Mouse (Mus musculus) cerebellum, adult 18-20 months (tissue): ENCODE measurements at regions not wholly inside any gene's neighbourhood (a gene's known extent, or its start where the extent isn't known, plus 50 kb on each side); places are given as distances from the start of the nearest gene placed in this dataset.

ENCODE experiments used
- DNase-seq, 2 experiments: peaks; one replicate each; pipeline ENCODE4 v3.0.0; 2021

- DNase-seq: no peak
Measured at GRCm38 (mm10) chr2:61347451-61347850, 230.9 kb upstream of the Tank start.

GRCm38 (mm10) chr2:61346012-61346760 lies 232.2 kb upstream of the Tank start:
- no peak for DNase-seq

GRCm38 (mm10) chr2:61345311-61345710 lies 233.1 kb upstream of the Tank start:
- DNase-seq: no peak

DNA sequence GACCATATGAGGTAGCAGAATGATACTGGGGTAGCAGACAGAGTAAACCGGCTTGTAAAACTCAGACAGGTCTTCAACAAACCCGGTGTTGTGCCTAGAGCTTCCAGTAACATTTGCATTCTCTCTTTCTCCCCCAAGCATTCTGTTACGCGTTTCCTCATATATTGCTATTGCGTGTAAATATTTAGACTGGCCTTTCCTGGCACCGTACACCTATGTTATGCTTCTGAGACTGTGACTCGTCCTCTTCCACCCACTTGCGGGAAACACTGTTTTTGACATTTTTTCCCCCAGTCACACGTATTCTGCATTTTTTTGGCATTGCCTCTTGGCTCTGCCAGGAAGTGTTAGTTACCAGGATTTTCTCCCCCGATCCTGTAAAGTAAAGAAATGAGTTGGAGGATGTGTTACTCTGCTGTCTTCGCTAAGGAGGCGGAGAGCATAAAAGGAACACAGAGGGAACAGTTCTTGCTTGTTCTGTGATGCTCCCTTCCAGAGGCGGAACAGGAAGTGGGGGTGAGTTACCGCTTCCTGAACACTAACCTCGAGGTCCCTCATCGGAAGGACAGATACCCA lies 233.7 kb upstream of the Tank start:
- no peak for DNase-seq

DNA sequence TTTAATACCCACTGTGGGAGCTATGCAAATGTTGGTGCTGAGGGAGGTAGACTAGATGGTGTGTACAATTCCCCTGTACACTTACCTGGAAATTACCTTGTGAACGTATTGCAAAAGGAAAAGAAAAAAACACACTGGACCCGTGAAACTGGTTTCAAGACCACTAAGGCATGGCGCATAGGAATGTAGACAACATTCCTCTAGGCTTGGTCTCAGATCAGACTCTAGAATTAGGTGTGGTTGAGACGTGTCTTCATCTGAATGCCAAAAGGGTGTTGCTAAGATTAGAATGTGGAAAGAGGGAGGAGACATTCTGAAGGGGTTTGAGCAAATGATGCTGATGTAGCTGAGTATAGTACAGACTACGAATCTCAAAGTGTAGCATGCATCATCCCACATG lies 237.1 kb upstream of the Tank start:
- DNase-seq: no peak

- DNase-seq: no peak
Measured at GRCm38 (mm10) chr2:61319226-61319625, 259.2 kb upstream of the Tank start.

- DNase-seq: no peak
Measured at GRCm38 (mm10) chr2:61310405-61310804, 268.0 kb upstream of the Tank start.

DNA sequence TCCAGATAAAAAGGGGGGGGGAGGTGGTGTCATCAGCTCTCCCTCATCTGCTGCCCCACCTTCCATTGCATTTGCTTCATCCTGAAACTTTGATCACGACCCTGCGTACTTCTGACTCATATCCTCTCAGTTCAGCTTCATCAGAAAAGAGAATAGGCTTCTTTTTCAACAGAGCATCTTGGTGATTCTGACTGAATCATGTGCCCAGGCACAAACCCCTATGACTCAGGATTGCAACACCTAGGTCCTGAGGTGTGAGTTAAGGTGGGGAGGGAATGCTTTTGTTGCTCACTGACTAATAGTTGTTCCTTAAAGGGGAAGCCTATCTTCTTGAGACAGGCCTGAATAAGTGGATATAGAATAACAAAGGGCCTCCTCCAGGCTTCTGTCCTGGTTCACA lies 269.2 kb upstream of the Tank start:
- DNase-seq: no peak

DNA sequence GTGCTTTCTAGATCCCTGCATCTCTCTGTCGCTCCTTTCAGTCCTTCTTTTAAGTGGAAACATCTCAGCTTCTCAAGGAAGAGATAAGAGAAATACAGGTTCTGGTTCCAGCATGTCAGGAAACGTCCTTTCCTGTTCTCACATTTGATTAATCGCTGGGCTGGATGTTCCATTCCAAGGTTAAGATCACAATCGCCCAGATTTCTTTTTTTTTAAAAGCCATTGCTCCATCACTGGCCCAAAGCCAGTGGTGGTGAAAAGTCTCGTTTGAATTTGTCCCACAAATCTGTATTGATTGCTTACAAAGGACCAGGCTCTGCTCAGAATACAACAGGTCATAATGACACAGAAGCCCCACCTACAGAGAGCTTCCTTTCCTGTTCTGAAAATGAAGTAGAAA lies 281.2 kb upstream of the Tank start:
- no peak for DNase-seq

DNA sequence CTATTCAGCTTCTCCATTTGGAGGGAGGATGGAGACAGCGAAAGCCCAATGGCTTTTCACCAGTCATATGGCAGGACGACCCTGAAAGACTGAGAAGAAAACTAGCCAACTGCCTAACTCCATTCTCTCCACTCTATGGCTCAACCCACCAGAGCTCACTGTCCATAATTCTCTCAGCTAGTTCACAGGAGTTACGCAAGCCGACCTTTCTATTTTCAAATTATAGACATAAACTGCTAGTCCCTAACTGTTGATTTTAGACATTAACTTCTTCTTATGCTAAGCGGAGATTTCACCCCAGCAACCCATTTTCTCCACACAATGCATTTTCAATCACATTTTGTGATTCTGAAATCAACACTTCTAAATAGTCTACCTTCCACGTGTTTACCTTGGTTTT lies 281.8 kb upstream of the Tank start:
- no peak for DNase-seq

GRCm38 (mm10) chr2:61295261-61295964 lies 283.0 kb upstream of the Tank start:
- DNase-seq: no peak

DNA sequence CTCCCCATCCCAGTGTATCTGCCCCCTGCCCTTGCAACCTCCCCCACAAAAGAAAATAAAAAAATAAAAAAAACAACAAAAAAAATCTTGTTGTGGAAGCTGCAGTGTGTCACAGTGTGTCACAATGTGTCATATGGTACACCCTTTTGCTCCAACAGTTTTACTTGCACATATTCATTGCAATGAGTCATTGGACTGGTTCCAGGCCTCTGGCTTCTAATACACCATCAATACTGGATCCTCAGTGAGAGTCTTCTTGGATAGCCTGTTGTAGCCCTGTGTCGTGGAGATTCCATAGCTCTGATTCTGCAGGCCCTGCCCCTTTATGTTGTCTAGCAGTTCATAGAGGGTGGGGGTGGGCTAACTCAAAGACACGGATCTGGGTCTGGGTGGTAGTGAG lies 290.1 kb upstream of the Tank start:
- DNase-seq: no peak

GRCm38 (mm10) chr2:61284706-61285105 lies 293.7 kb upstream of the Tank start:
- DNase-seq: no peak

GRCm38 (mm10) chr2:61283829-61284601 lies 294.4 kb upstream of the Tank start:
- no peak for DNase-seq

DNA sequence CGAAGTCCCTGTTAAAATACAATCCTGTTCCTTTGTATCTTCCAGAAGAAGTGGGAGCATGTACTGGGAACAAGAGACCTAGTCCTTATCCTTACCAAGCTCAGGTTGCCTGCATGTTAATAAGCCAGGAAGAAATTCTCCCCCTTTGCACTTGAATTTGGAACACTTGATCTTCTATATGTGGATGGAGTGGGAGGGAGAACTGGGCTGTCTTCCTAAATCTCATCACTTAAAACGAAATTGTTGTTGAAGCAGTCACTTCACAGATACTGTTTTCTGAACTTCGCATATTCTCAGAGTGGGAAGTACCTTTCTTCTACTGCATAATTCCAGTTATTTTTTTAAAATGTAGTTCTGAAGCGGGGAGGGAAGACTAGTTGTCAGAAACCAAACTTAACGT lies 305.7 kb upstream of the Tank start:
- no peak for DNase-seq

DNA sequence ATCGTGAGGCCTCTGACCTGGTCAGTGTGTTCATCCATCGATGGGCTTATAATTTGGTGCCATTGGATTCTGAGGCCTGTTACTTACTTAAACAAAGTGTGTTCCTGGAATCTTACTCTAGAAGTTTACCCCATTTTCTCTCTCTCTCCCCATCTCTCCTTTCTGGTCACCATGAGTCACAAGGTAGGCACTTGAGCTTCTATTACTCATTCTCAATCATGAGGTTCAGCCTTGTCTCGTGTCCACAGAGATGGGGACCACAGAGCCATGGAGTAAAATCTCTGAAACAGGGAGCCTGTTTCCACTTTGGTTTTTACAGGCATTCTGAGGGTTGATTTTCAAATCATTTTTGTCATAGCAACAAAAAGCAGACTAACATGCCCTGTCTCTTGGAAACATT lies 304.7 kb upstream of the Rbms1 start:
- no peak for DNase-seq

GRCm38 (mm10) chr2:61250068-61250800 lies 287.2 kb upstream of the Rbms1 start:
- DNase-seq: no peak

- no peak for DNase-seq
Measured at GRCm38 (mm10) chr2:61247956-61248355, 285.0 kb upstream of the Rbms1 start.

DNA sequence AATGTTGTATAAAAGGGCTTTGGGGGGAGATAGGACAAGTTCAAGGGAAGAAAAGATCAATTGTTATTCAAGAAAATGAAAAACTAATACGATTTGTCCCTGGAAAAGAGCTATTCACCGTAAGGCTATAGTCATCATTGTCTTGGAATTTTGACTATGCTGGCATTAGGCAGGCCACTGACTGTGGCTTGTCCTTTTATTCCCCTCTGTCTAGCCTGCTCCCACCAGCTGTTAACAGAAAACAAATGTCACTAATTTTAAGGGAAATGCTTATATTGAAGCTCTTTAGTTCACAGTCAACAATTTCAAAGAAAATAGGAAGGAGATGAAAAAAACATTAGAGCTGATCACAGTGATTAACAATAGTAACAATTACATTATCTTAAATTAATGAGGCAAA lies 284.3 kb upstream of the Rbms1 start:
- no peak for DNase-seq

- DNase-seq: no peak
Measured at GRCm38 (mm10) chr2:61246691-61247258, 283.8 kb upstream of the Rbms1 start.

DNA sequence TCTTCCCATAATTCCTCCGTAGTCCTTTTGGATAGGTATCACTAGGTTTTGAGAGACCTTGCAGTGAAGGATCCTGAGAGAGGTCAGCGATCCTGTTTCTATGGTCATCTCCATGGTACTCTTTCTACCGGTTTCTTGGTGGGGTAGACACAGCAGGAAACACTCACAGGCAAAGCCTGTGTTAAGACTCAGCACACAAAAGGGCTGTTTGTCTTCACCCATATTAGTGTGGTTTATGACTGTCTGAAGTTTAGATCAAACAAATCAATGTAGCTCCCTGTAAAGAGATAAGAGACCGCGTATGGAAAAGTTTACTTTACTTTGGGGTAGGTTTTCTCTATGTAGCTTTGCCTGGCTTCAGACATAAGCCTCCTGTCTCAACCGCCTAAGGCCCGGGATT lies 282.5 kb upstream of the Rbms1 start:
- no peak for DNase-seq

DNA sequence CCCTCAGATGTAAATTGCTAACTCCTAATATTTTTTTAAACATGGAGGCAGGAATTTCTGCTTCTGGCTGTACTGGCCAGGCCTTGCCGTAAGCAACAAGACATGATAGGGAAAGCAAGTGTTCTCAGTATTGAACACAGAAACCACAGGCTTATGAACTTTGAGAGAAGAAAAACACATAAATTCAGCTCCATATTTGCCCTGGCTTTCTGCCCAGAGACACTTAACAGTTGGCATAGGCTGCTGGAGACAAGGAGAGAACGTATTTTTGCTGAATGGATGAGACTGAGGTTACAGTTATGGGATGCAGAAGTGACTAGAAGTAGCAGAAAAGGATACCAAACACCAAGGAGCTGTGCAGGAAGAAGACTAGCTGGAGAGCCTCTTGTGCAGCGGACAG lies 258.7 kb upstream of the Rbms1 start:
- DNase-seq: no peak
